Mouse (Mus musculus) midbrain, embryonic 12.5 days (tissue): ENCODE results near the gene Phf20. TPM values are rescaled to one million over a fixed set of nuclear protein-coding genes. Genes with fewer than 3 reads are reported as not detected.

ENCODE experiments used
- ATAC-seq: fragments of 200-750 bp; cut with Nextera tagmentation; 2 replicates; pipeline ENCODE4 v1.8.0; 2017; ENCODE audit warnings: low read depth, moderate TSS enrichment, moderate library complexity; ENCODE audit not compliant: low FRiP score
- H3K27ac ChIP-seq: fragments of 300-500 bp; sonication (generic); replicated peaks from 2 replicates; pipeline ENCODE4 v1.5.1; 2016; ENCODE audit warnings: mild to moderate bottlenecking
- H3K27me3 ChIP-seq: fragments of 300-500 bp; sonication (generic); 2 replicates; pipeline ENCODE4 v1.6.1; 2016; ENCODE audit warnings: mild to moderate bottlenecking
- H3K36me3 ChIP-seq: fragments of 300-500 bp; sonication (generic); 2 replicates; pipeline ENCODE4 v1.6.1; 2016
- H3K4me1 ChIP-seq: fragments of 300-500 bp; sonication (generic); 2 replicates; pipeline ENCODE4 v1.6.1; 2016
- H3K4me2 ChIP-seq: fragments of 300-500 bp; sonication (generic); replicated peaks from 2 replicates; pipeline ENCODE4 v1.6.1; 2016; ENCODE audit warnings: mild to moderate bottlenecking, moderate library complexity
- H3K4me3 ChIP-seq: fragments of 300-500 bp; sonication (generic); 2 replicates; pipeline ENCODE4 v1.5.1; 2016; ENCODE audit warnings: mild to moderate bottlenecking
- H3K9ac ChIP-seq: fragments of 300-500 bp; sonication (generic); replicated peaks from 2 replicates; pipeline ENCODE4 v1.6.1; 2016; ENCODE audit warnings: mild to moderate bottlenecking, moderate library complexity
- H3K9me3 ChIP-seq: fragments of 300-500 bp; sonication (generic); 2 replicates; pipeline ENCODE4 v1.6.1; 2016; ENCODE audit warnings: mild to moderate bottlenecking
- WGBS: fragments of 180-500 bp; shearing (Covaris S2); methylation state at CpG from one replicate; pipeline ENCODE4 v1.1.7; 2016; 5-methylcytosine and 5-hydroxymethylcytosine counted together
- polyA plus RNA-seq: library from polyadenylated mRNA; unstranded; fragments of >200 nt; fragmentation: Nextera tagmentation; extraction: Ambion mirVana; gene quantifications from 2 replicates; pipeline ENCODE4 v1.2.1, GENCODE M21; 2016

The Phf20 gene
- polyA plus RNA-seq, 1 experiment from 2014 or later, result 91.8 TPM

GRCm38 (mm10) chr2:156250761-156251160, 54.5 kb downstream of the Phf20 start:
- Histone ChIP-seq H3K27me3 (no peaks in the 10 kb centered on the region), H3K27ac (no peak overlapping the region), H3K4me1 (no peaks in the 10 kb centered on the region), H3K9ac (no peak overlapping the region), H3K9me3 (no peaks in the 10 kb centered on the region), H3K36me3 (peaks cover 42% of the 10 kb centered on the region), H3K4me3 (no peak overlapping the region), H3K4me2 (no peak overlapping the region)
- ATAC-seq, result no peak

GRCm38 (mm10) chr2:156251291-156251690, 55.0 kb downstream of the Phf20 start:
- no peaks in the 10 kb centered on the region for H3K27me3 ChIP-seq
- 96% methylated on average over 1 of the region's 1 CpGs for WGBS
- H3K4me1 ChIP-seq, result no peaks in the 10 kb centered on the region
- H3K27ac ChIP-seq, result no peak overlapping the region
- H3K9ac ChIP-seq, result no peak overlapping the region
- H3K9me3 ChIP-seq, result no peaks in the 10 kb centered on the region
- H3K4me2 ChIP-seq, result no peak overlapping the region
- H3K4me3 ChIP-seq, result no peak overlapping the region
- no peak for ATAC-seq
- peaks cover 45% of the 10 kb centered on the region for H3K36me3 ChIP-seq

GRCm38 (mm10) chr2:156257051-156257450, 60.8 kb downstream of the Phf20 start:
- WGBS, result 85% methylated on average over 2 of the region's 2 CpGs

GRCm38 (mm10) chr2:156257922-156258761, 61.9 kb downstream of the Phf20 start:
- 92% methylated on average over 11 of the region's 11 CpGs for WGBS
- Histone ChIP-seq H3K36me3 (peaks cover 64% of the 10 kb centered on the region), H3K9ac (no peak overlapping the region), H3K27ac (no peak overlapping the region), H3K27me3 (no peaks in the 10 kb centered on the region), H3K4me2 (no peak overlapping the region), H3K4me1 (no peaks in the 10 kb centered on the region), H3K4me3 (no peak overlapping the region), H3K9me3 (no peaks in the 10 kb centered on the region)
- no peak for ATAC-seq

More at GRCm38 (mm10) chr2:156257051-156257450, 60.8 kb downstream of the Phf20 start:
- Histone ChIP-seq H3K36me3 (peaks cover 71% of the 10 kb centered on the region), H3K4me2 (no peak overlapping the region), H3K4me3 (no peak overlapping the region), H3K27me3 (no peaks in the 10 kb centered on the region), H3K9me3 (no peaks in the 10 kb centered on the region), H3K27ac (no peak overlapping the region), H3K4me1 (no peaks in the 10 kb centered on the region), H3K9ac (no peak overlapping the region)
- no peak for ATAC-seq

GRCm38 (mm10) chr2:156260968-156261367, 64.7 kb downstream of the Phf20 start:
- H3K36me3 ChIP-seq, result peaks cover 56% of the 10 kb centered on the region
- H3K27ac ChIP-seq, result no peak overlapping the region
- H3K4me3 ChIP-seq, result no peak overlapping the region
- H3K4me1 ChIP-seq, result no peaks in the 10 kb centered on the region
- no peak overlapping the region for H3K9ac ChIP-seq
- H3K27me3 ChIP-seq, result no peaks in the 10 kb centered on the region
- 92% methylated on average over 2 of the region's 2 CpGs for WGBS
- H3K9me3 ChIP-seq, result no peaks in the 10 kb centered on the region
- ATAC-seq, result no peak
- no peak overlapping the region for H3K4me2 ChIP-seq

GRCm38 (mm10) chr2:156263204-156263893, 67.1 kb downstream of the Phf20 start:
- H3K9ac ChIP-seq, result no peak overlapping the region
- no peaks in the 10 kb centered on the region for H3K4me1 ChIP-seq
- H3K4me2 ChIP-seq, result no peak overlapping the region
- no peak overlapping the region for H3K27ac ChIP-seq
- 90% methylated on average over 4 of the region's 4 CpGs for WGBS
- H3K36me3 ChIP-seq, result peaks cover 52% of the 10 kb centered on the region
- H3K27me3 ChIP-seq, result no peaks in the 10 kb centered on the region
- H3K4me3 ChIP-seq, result no peak overlapping the region
- H3K9me3 ChIP-seq, result no peaks in the 10 kb centered on the region
- ATAC-seq, result no peak

GRCm38 (mm10) chr2:156267636-156268035, 71.4 kb downstream of the Phf20 start:
- WGBS, result 92% methylated on average over 5 of the region's 9 CpGs
- Histone ChIP-seq H3K27me3 (no peaks in the 10 kb centered on the region), H3K9me3 (no peaks in the 10 kb centered on the region), H3K4me1 (no peaks in the 10 kb centered on the region), H3K36me3 (peaks cover 35% of the 10 kb centered on the region), H3K27ac (no peak overlapping the region), H3K9ac (no peak overlapping the region), H3K4me3 (no peak overlapping the region), H3K4me2 (no peak overlapping the region)
- ATAC-seq, result no peak

GRCm38 (mm10) chr2:156272553-156272952, 76.3 kb downstream of the Phf20 start:
- no peak for ATAC-seq
- no peak overlapping the region for H3K9ac ChIP-seq
- no peak overlapping the region for H3K4me2 ChIP-seq
- WGBS, result 96% methylated on average over 6 of the region's 6 CpGs
- H3K4me3 ChIP-seq, result no peak overlapping the region
- no peaks in the 10 kb centered on the region for H3K27me3 ChIP-seq
- H3K9me3 ChIP-seq, result no peaks in the 10 kb centered on the region
- H3K4me1 ChIP-seq, result no peaks in the 10 kb centered on the region
- H3K27ac ChIP-seq, result no peak overlapping the region
- peaks cover 50% of the 10 kb centered on the region for H3K36me3 ChIP-seq

- no peak overlapping the region for H3K4me3 ChIP-seq
- no peaks in the 10 kb centered on the region for H3K27me3 ChIP-seq
- 0 out of 2 replicates have a peak overlapping the region, but pooled peaks have one; percentile 15 for H3K27ac ChIP-seq
- no peaks in the 10 kb centered on the region for H3K9me3 ChIP-seq
- no peak overlapping the region for H3K4me2 ChIP-seq
- H3K36me3 ChIP-seq, result peaks cover 38% of the 10 kb centered on the region
- ATAC-seq, result no peak
- H3K9ac ChIP-seq, result no peak overlapping the region
- H3K4me1 ChIP-seq, result no peaks in the 10 kb centered on the region
- 81% methylated on average over 4 of the region's 4 CpGs for WGBS
These were observed 82.2 kb downstream of the Phf20 start for GRCm38 (mm10) chr2:156278226-156279017.

GRCm38 (mm10) chr2:156281227-156281626, 85.0 kb downstream of the Phf20 start:
- Histone ChIP-seq H3K4me1 (no peaks in the 10 kb centered on the region), H3K27ac (no peak overlapping the region), H3K27me3 (no peaks in the 10 kb centered on the region), H3K4me3 (no peak overlapping the region), H3K9ac (no peak overlapping the region), H3K9me3 (no peaks in the 10 kb centered on the region), H3K36me3 (peaks cover 35% of the 10 kb centered on the region), H3K4me2 (no peak overlapping the region)
- 83% methylated on average over 4 of the region's 4 CpGs for WGBS
- no peak for ATAC-seq

- Histone ChIP-seq H3K27me3 (no peaks in the 10 kb centered on the region), H3K9me3 (no peaks in the 10 kb centered on the region), H3K36me3 (peaks cover 42% of the 10 kb centered on the region), H3K27ac (no peak overlapping the region), H3K4me2 (no peak overlapping the region), H3K9ac (no peak overlapping the region), H3K4me1 (no peaks in the 10 kb centered on the region), H3K4me3 (no peak overlapping the region)
- 67% methylated on average over 2 of the region's 2 CpGs for WGBS
- no peak for ATAC-seq
These were observed 88.9 kb downstream of the Phf20 start for GRCm38 (mm10) chr2:156285161-156285560.

GRCm38 (mm10) chr2:156286733-156287132, 90.5 kb downstream of the Phf20 start:
- Histone ChIP-seq H3K4me3 (no peak overlapping the region), H3K36me3 (peaks cover 50% of the 10 kb centered on the region), H3K4me1 (no peaks in the 10 kb centered on the region), H3K4me2 (no peak overlapping the region), H3K9me3 (no peaks in the 10 kb centered on the region), H3K9ac (no peak overlapping the region), H3K27ac (no peak overlapping the region), H3K27me3 (no peaks in the 10 kb centered on the region)
- 96% methylated on average over 4 of the region's 4 CpGs for WGBS
- ATAC-seq, result no peak
